Mouse (Mus musculus) hindbrain, embryonic 14.5 days (tissue): ENCODE data around the gene Ssh3. TPM values are rescaled to one million over a fixed set of nuclear protein-coding genes. Genes with fewer than 3 reads are reported as not detected.

Experiments used
- ATAC-seq: fragments of 200-750 bp; cut with Nextera tagmentation; 2 replicates; pipeline ENCODE4 v1.8.0; 2017; ENCODE audit warnings: moderate number of reproducible peaks, mild to moderate bottlenecking, moderate TSS enrichment, moderate library complexity; ENCODE audit not compliant: low FRiP score
- DNase-seq: peaks from one replicate; pipeline ENCODE4 v3.0.0-alpha.2; 2015; ENCODE audit warnings: low spot score
- H3K27ac ChIP-seq: fragments of 300-500 bp; sonication (generic); 2 replicates; pipeline ENCODE4 v1.5.1; 2014; ENCODE audit warnings: mild to moderate bottlenecking, moderate library complexity
- H3K27me3 ChIP-seq: fragments of 300-500 bp; sonication (generic); 2 replicates; pipeline ENCODE4 v1.6.1; 2014; ENCODE audit warnings: mild to moderate bottlenecking, low read length, mixed read lengths; ENCODE audit not compliant: control insufficient read depth, insufficient read depth
- H3K36me3 ChIP-seq: fragments of 300-500 bp; sonication (generic); replicated peaks from 2 replicates; pipeline ENCODE4 v1.6.1; 2014; ENCODE audit not compliant: control insufficient read depth, insufficient read depth
- H3K4me1 ChIP-seq: fragments of 300-500 bp; sonication (generic); replicated peaks from 2 replicates; pipeline ENCODE4 v1.6.1; 2014; ENCODE audit warnings: antibody characterized with exemption, low read length, mixed read lengths; ENCODE audit not compliant: control insufficient read depth, insufficient read depth
- H3K4me2 ChIP-seq: fragments of 300-500 bp; sonication (generic); replicated peaks from 2 replicates; pipeline ENCODE4 v1.6.1; 2014; ENCODE audit warnings: mild to moderate bottlenecking, moderate library complexity
- H3K4me3 ChIP-seq: fragments of 300-500 bp; sonication (generic); replicated peaks from 2 replicates; pipeline ENCODE4 v1.5.1; 2014; ENCODE audit warnings: mild to moderate bottlenecking, low read length
- H3K9ac ChIP-seq: fragments of 300-500 bp; sonication (generic); 2 replicates; pipeline ENCODE4 v1.6.1; 2014
- H3K9me3 ChIP-seq: fragments of 300-500 bp; sonication (generic); 2 replicates; pipeline ENCODE4 v1.6.1; 2016; ENCODE audit warnings: low read length; ENCODE audit not compliant: control insufficient read depth
- WGBS: fragments of 180-500 bp; shearing (Covaris S2); extraction: QIAGEN DNeasy Blood & Tissue Kit; methylation state at CpG from one replicate; pipeline ENCODE4 v1.1.7; 2014; 5-methylcytosine and 5-hydroxymethylcytosine counted together
- polyA plus RNA-seq: library from polyadenylated mRNA; unstranded; fragments of >200 nt; fragmentation: Nextera tagmentation; extraction: Ambion mirVana; gene quantifications from 2 replicates; pipeline ENCODE4 v1.2.1, GENCODE M21; 2014

Ssh3 gene
- polyA plus RNA-seq, 1 experiment from 2014 or later = 12.9 TPM

GRCm38 (mm10) chr19:4298322-4299121 lies 29.5 kb upstream of the Ssh3 start:
- Histone ChIP-seq H3K36me3 (peaks cover 5% of the 10 kb centered on the region; the same call in 1 of the 2 replicates), H3K27ac (no peak overlapping the region), H3K27me3 (no peaks in the 10 kb centered on the region), H3K9ac (no peak overlapping the region), H3K4me2 (no peak overlapping the region), H3K4me3 (no peak overlapping the region), H3K9me3 (no peaks in the 10 kb centered on the region), H3K4me1 (peaks cover 36% of the 10 kb centered on the region)
- WGBS = 90% methylated on average over 17 of the region's 17 CpGs
- ATAC-seq (no peak), DNase-seq (no peak)

- ATAC-seq (no peak), DNase-seq (no peak)
- 92% methylated on average over 5 of the region's 5 CpGs for WGBS
- Histone ChIP-seq H3K27me3 (no peaks in the 10 kb centered on the region), H3K4me2 (no peak overlapping the region), H3K9me3 (no peaks in the 10 kb centered on the region), H3K9ac (no peak overlapping the region), H3K27ac (no peak overlapping the region), H3K36me3 (peaks cover 9% of the 10 kb centered on the region), H3K4me3 (no peak overlapping the region), H3K4me1 (peaks cover 30% of the 10 kb centered on the region)
Observed at GRCm38 (mm10) chr19:4297851-4298250, 28.9 kb upstream of the Ssh3 start.

GRCm38 (mm10) chr19:4296611-4297010 lies 27.6 kb upstream of the Ssh3 start:
- H3K9me3 ChIP-seq = no peaks in the 10 kb centered on the region
- H3K36me3 ChIP-seq = peaks cover 21% of the 10 kb centered on the region
- no peak overlapping the region for H3K27ac ChIP-seq
- no peak overlapping the region for H3K9ac ChIP-seq
- DNase-seq = no peak
- ATAC-seq = no peak
- H3K4me2 ChIP-seq = no peak overlapping the region
- no peaks in the 10 kb centered on the region for H3K27me3 ChIP-seq
- 90% methylated on average over 2 of the region's 2 CpGs for WGBS
- H3K4me3 ChIP-seq = no peak overlapping the region
- peaks cover 17% of the 10 kb centered on the region for H3K4me1 ChIP-seq

- H3K9me3 ChIP-seq = no peaks in the 10 kb centered on the region
- ATAC-seq (no peak), DNase-seq (no peak)
- H3K4me3 ChIP-seq = no peak overlapping the region
- 90% methylated on average over 4 of the region's 4 CpGs for WGBS
- peaks cover 5% of the 10 kb centered on the region; the same call in 1 of the 2 replicates for H3K4me1 ChIP-seq
- no peak overlapping the region for H3K4me2 ChIP-seq
- H3K36me3 ChIP-seq = peaks cover 33% of the 10 kb centered on the region
- H3K27ac ChIP-seq = no peak overlapping the region
- no peaks in the 10 kb centered on the region for H3K27me3 ChIP-seq
- no peak overlapping the region for H3K9ac ChIP-seq
Observed at GRCm38 (mm10) chr19:4295391-4295790, 26.4 kb upstream of the Ssh3 start.

GRCm38 (mm10) chr19:4294381-4295097 lies 25.6 kb upstream of the Ssh3 start:
- Histone ChIP-seq H3K36me3 (peaks cover 42% of the 10 kb centered on the region), H3K9ac (no peak overlapping the region), H3K9me3 (no peaks in the 10 kb centered on the region), H3K4me1 (no peaks in the 10 kb centered on the region), H3K4me2 (no peak overlapping the region), H3K27ac (no peak overlapping the region), H3K27me3 (no peaks in the 10 kb centered on the region), H3K4me3 (no peak overlapping the region)
- DNase-seq (no peak), ATAC-seq (no peak)
- 75% methylated on average over 14 of the region's 14 CpGs for WGBS

GRCm38 (mm10) chr19:4291161-4291560 lies 22.2 kb upstream of the Ssh3 start:
- DNase-seq (no peak), ATAC-seq (no peak)
- WGBS = 93% methylated on average over 11 of the region's 11 CpGs
- H3K4me2 ChIP-seq = no peak overlapping the region
- no peak overlapping the region for H3K27ac ChIP-seq
- no peak overlapping the region for H3K9ac ChIP-seq
- H3K36me3 ChIP-seq = peaks cover 75% of the 10 kb centered on the region
- no peaks in the 10 kb centered on the region for H3K27me3 ChIP-seq
- H3K4me3 ChIP-seq = no peak overlapping the region
- no peaks in the 10 kb centered on the region for H3K9me3 ChIP-seq
- no peaks in the 10 kb centered on the region for H3K4me1 ChIP-seq

GRCm38 (mm10) chr19:4290749-4291148 lies 21.8 kb upstream of the Ssh3 start:
- Histone ChIP-seq H3K4me1 (no peaks in the 10 kb centered on the region), H3K4me3 (no peak overlapping the region), H3K9ac (no peak overlapping the region), H3K4me2 (no peak overlapping the region), H3K36me3 (peaks cover 79% of the 10 kb centered on the region), H3K27ac (no peak overlapping the region), H3K27me3 (no peaks in the 10 kb centered on the region), H3K9me3 (no peaks in the 10 kb centered on the region)
- no peak for DNase-seq
- whole genome bisulfite sequencing = 59% methylated on average over 15 of the region's 15 CpGs
- no peak for ATAC-seq

GRCm38 (mm10) chr19:4283653-4284052 lies 14.7 kb upstream of the Ssh3 start:
- no peaks in the 10 kb centered on the region for H3K27me3 ChIP-seq
- ATAC-seq (no peak), DNase-seq (no peak)
- H3K4me3 ChIP-seq = peak overlapping the region; percentile 62
- H3K9me3 ChIP-seq = no peaks in the 10 kb centered on the region
- peaks cover 12% of the 10 kb centered on the region for H3K4me1 ChIP-seq
- WGBS = 43% methylated on average over 7 of the region's 7 CpGs
- H3K4me2 ChIP-seq = peak overlapping the region; percentile 80
- 0 out of 2 replicates have a peak overlapping the region, but pooled peaks have one; percentile 38 for H3K27ac ChIP-seq
- no peak overlapping the region; the same call in 1 of the 2 replicates for H3K9ac ChIP-seq
- peaks cover 48% of the 10 kb centered on the region for H3K36me3 ChIP-seq

- DNase-seq (peak; percentile 81), ATAC-seq (peak; percentile 89)
- WGBS = under 1% methylated on average over 50 of the region's 50 CpGs
- Histone ChIP-seq H3K27ac (peak within 1 kb of the TSS; percentile 72), H3K4me3 (peak within 1 kb of the TSS; percentile 62), H3K4me2 (peak within 1 kb of the TSS; percentile 80), H3K4me1 (peaks cover 12% of the 10 kb centered on the region), H3K9me3 (no peaks in the 10 kb centered on the region), H3K27me3 (no peaks in the 10 kb centered on the region), H3K9ac (peak within 1 kb of the TSS; percentile 87), H3K36me3 (peaks cover 43% of the 10 kb centered on the region)
Observed at GRCm38 (mm10) chr19:4282898-4283553, 14.0 kb upstream of the Ssh3 start, which contains the start of gene Ankrd13d. Gene Ankrd13d (minus strand): TSS chr19:4283137.
